Mouse (Mus musculus) forebrain, embryonic 15.5 days (tissue): ENCODE results near the gene 4930518I15Rik. TPM values are rescaled to one million over a fixed set of nuclear protein-coding genes. Genes with fewer than 3 reads are reported as not detected.

Source experiments
- ATAC-seq: fragments of 200-750 bp; cut with Nextera tagmentation; replicated peaks from 2 replicates; pipeline ENCODE4 v1.8.0; 2017; ENCODE audit warnings: mild to moderate bottlenecking, moderate TSS enrichment, moderate library complexity
- H3K27ac ChIP-seq: fragments of 300-500 bp; sonication (generic); replicated peaks from 2 replicates; pipeline ENCODE4 v1.5.1; 2015; ENCODE audit warnings: mild to moderate bottlenecking, inconsistent platforms
- H3K27me3 ChIP-seq: fragments of 300-500 bp; sonication (generic); 2 replicates; pipeline ENCODE4 v1.6.1; 2015; ENCODE audit warnings: inconsistent platforms
- H3K36me3 ChIP-seq: fragments of 300-500 bp; sonication (generic); 2 replicates; pipeline ENCODE4 v1.6.1; 2015; ENCODE audit warnings: mild to moderate bottlenecking, inconsistent platforms
- H3K4me1 ChIP-seq: fragments of 300-500 bp; sonication (generic); 2 replicates; pipeline ENCODE4 v1.6.1; 2015; ENCODE audit warnings: inconsistent platforms
- H3K4me2 ChIP-seq: fragments of 300-500 bp; sonication (generic); replicated peaks from 2 replicates; pipeline ENCODE4 v1.6.1; 2015; ENCODE audit warnings: mild to moderate bottlenecking, inconsistent platforms
- H3K4me3 ChIP-seq: fragments of 300-500 bp; sonication (generic); 2 replicates; pipeline ENCODE4 v1.5.1; 2015; ENCODE audit warnings: mild to moderate bottlenecking, inconsistent platforms
- H3K9ac ChIP-seq: fragments of 300-500 bp; sonication (generic); replicated peaks from 2 replicates; pipeline ENCODE4 v1.6.1; 2015; ENCODE audit warnings: mild to moderate bottlenecking, inconsistent platforms
- H3K9me3 ChIP-seq: fragments of 300-500 bp; sonication (generic); 2 replicates; pipeline ENCODE4 v1.6.1; 2016; ENCODE audit warnings: inconsistent platforms
- WGBS: fragments of 180-500 bp; shearing (Covaris S2); methylation state at CpG from one replicate; pipeline ENCODE4 v1.1.7; 2015; ENCODE audit warnings: mixed read lengths; 5-methylcytosine and 5-hydroxymethylcytosine counted together
- polyA plus RNA-seq: library from polyadenylated mRNA; unstranded; fragments of >200 nt; fragmentation: Nextera tagmentation; extraction: Ambion mirVana; gene quantifications from 2 replicates; pipeline ENCODE4 v1.2.1, GENCODE M21; 2015

4930518I15Rik gene
- polyA plus RNA-seq, 1 experiment from 2014 or later = 11.2 TPM

DNA sequence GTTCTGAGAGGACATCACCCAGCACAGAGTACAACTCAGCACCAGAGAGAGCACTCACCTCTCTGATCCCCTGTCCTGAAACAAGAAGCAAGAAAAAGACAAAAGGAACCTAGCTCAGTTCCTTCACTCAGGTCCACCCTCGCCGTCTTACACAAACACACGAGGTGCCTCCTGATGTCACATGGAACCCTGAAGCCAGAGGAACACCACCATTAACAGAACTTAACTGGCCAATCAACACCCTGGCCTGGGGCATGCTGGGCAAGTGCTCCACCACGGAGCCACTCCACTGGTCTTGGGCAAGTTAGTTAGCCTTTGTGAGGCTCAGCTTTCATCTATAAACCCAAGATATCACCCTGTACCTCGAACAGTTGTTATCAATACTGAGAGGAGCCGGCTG, 50.9 kb downstream of the 4930518I15Rik start:
- Histone ChIP-seq H3K27me3 (no peaks in the 10 kb centered on the region), H3K9ac (no peak overlapping the region), H3K4me1 (0 out of 2 replicates have a peak, but pooled peaks cover 3% of the 10 kb centered on the region), H3K27ac (no peak overlapping the region), H3K9me3 (no peaks in the 10 kb centered on the region), H3K36me3 (no peaks in the 10 kb centered on the region), H3K4me3 (no peak overlapping the region), H3K4me2 (no peak overlapping the region)
- ATAC-seq = no peak
- 78% methylated on average over 6 of the region's 6 CpGs for WGBS

Other genes with a start within 250 kb of the 4930518I15Rik start
- gene Dlgap4, start 244.2 kb downstream of the 4930518I15Rik start, polyA plus RNA-seq = 317 and 333 TPM in 2 replicates
- gene Myl9, start 82.5 kb downstream of the 4930518I15Rik start, polyA plus RNA-seq = 32.2 and 34.2 TPM in 2 replicates
- 42.4 and 45.2 TPM in 2 replicates for gene Tgif2, start 17.9 kb downstream of the 4930518I15Rik start, polyA plus RNA-seq
- 144 and 145 TPM in 2 replicates for gene Rab5if, start 5.2 kb upstream of the 4930518I15Rik start, polyA plus RNA-seq
- gene Sla2, start 29.2 kb upstream of the 4930518I15Rik start, polyA plus RNA-seq = 0.09 and 0.18 TPM in 2 replicates
- 121 and 123 TPM in 2 replicates for gene Ndrg3, start 134.1 kb upstream of the 4930518I15Rik start, polyA plus RNA-seq
- 21.7 and 23.1 TPM in 2 replicates for gene Dsn1, start 149.2 kb upstream of the 4930518I15Rik start, polyA plus RNA-seq
- gene Soga1, start 221.3 kb upstream of the 4930518I15Rik start, polyA plus RNA-seq = 5.7 and 8.2 TPM in 2 replicates
- not detected in 2 replicates for gene Tldc2, start 229.1 kb upstream of the 4930518I15Rik start, polyA plus RNA-seq